Mouse (Mus musculus): ENCODE measurements at regions not wholly inside any gene's neighbourhood (a gene's known extent, or its start where the extent isn't known, plus 50 kb on each side); places are given as distances from the start of the nearest gene placed in this dataset.

- H3K27me3 ChIP-seq (ENCODE audit: control insufficient read depth, insufficient read depth, low read depth, low read length), result no peaks in the 10 kb centered on the region
- no peaks in the 10 kb centered on the region for H3K36me3 ChIP-seq (ENCODE audit: control insufficient read depth, insufficient read depth, low read length)
- H3K9me3 ChIP-seq (ENCODE audit: control insufficient read depth, low read length), result no peaks in the 10 kb centered on the region
- H3K27ac ChIP-seq (ENCODE audit: low read length), result no peak overlapping the region
- no peaks in the 10 kb centered on the region for H3K4me1 ChIP-seq (replicated peaks; ENCODE audit: control insufficient read depth, insufficient read depth, low read length)
- no peak overlapping the region for H3K9ac ChIP-seq (ENCODE audit: low read length)
- WGBS, result 52% methylated on average over 3 of the region's 3 CpGs
- ATAC-seq (ENCODE audit: low read depth), result no peak
- H3K4me3 ChIP-seq (ENCODE audit: low read length), result no peak overlapping the region
- H3K4me2 ChIP-seq (ENCODE audit: low read depth, low read length), result no peak overlapping the region
Measured at GRCm38 (mm10) chr1:169093602-169094354, 437.5 kb downstream of the Nuf2 start.

- H3K4me2 ChIP-seq (ENCODE audit: low read depth, low read length), result no peak overlapping the region
- H3K27ac ChIP-seq (ENCODE audit: low read length), result no peak overlapping the region
- no peaks in the 10 kb centered on the region for H3K36me3 ChIP-seq (ENCODE audit: control insufficient read depth, insufficient read depth, low read length)
- no peaks in the 10 kb centered on the region for H3K27me3 ChIP-seq (ENCODE audit: control insufficient read depth, insufficient read depth, low read depth, low read length)
- H3K9ac ChIP-seq (ENCODE audit: low read length), result no peak overlapping the region
- H3K4me3 ChIP-seq (ENCODE audit: low read length), result no peak overlapping the region
- no peaks in the 10 kb centered on the region for H3K4me1 ChIP-seq (replicated peaks; ENCODE audit: control insufficient read depth, insufficient read depth, low read length)
- no peaks in the 10 kb centered on the region for H3K9me3 ChIP-seq (ENCODE audit: control insufficient read depth, low read length)
- no peak for ATAC-seq (ENCODE audit: low read depth)
- WGBS, result 75% methylated on average over 3 of the region's 3 CpGs
Measured at GRCm38 (mm10) chr1:169086032-169086431, 445.2 kb downstream of the Nuf2 start.

GRCm38 (mm10) chr1:169080686-169081085 is 450.6 kb downstream of the Nuf2 start:
- no peak overlapping the region for H3K4me2 ChIP-seq (ENCODE audit: low read depth, low read length)
- no peaks in the 10 kb centered on the region for H3K36me3 ChIP-seq (ENCODE audit: control insufficient read depth, insufficient read depth, low read length)
- no peaks in the 10 kb centered on the region for H3K9me3 ChIP-seq (ENCODE audit: control insufficient read depth, low read length)
- no peak overlapping the region for H3K4me3 ChIP-seq (ENCODE audit: low read length)
- ATAC-seq (ENCODE audit: low read depth), result no peak
- H3K27me3 ChIP-seq (ENCODE audit: control insufficient read depth, insufficient read depth, low read depth, low read length), result no peaks in the 10 kb centered on the region
- H3K27ac ChIP-seq (ENCODE audit: low read length), result no peak overlapping the region
- H3K4me1 ChIP-seq (replicated peaks; ENCODE audit: control insufficient read depth, insufficient read depth, low read length), result no peaks in the 10 kb centered on the region
- 88% methylated on average over 1 of the region's 1 CpGs for WGBS
- H3K9ac ChIP-seq (ENCODE audit: low read length), result no peak overlapping the region

- 97% methylated on average over 5 of the region's 5 CpGs for WGBS
- no peak for ATAC-seq (ENCODE audit: low read depth)
- no peaks in the 10 kb centered on the region for H3K4me1 ChIP-seq (replicated peaks; ENCODE audit: control insufficient read depth, insufficient read depth, low read length)
- no peaks in the 10 kb centered on the region for H3K9me3 ChIP-seq (ENCODE audit: control insufficient read depth, low read length)
- no peak overlapping the region for H3K4me3 ChIP-seq (ENCODE audit: low read length)
- no peaks in the 10 kb centered on the region for H3K36me3 ChIP-seq (ENCODE audit: control insufficient read depth, insufficient read depth, low read length)
- H3K27me3 ChIP-seq (ENCODE audit: control insufficient read depth, insufficient read depth, low read depth, low read length), result no peaks in the 10 kb centered on the region
- H3K4me2 ChIP-seq (ENCODE audit: low read depth, low read length), result no peak overlapping the region
- H3K9ac ChIP-seq (ENCODE audit: low read length), result no peak overlapping the region
- no peak overlapping the region for H3K27ac ChIP-seq (ENCODE audit: low read length)
Measured at GRCm38 (mm10) chr1:169077228-169077627, 454.0 kb downstream of the Nuf2 start.

GRCm38 (mm10) chr1:169076006-169076405 is 455.3 kb downstream of the Nuf2 start:
- no peaks in the 10 kb centered on the region for H3K9me3 ChIP-seq (ENCODE audit: control insufficient read depth, low read length)
- no peaks in the 10 kb centered on the region for H3K4me1 ChIP-seq (replicated peaks; ENCODE audit: control insufficient read depth, insufficient read depth, low read length)
- H3K27ac ChIP-seq (ENCODE audit: low read length), result no peak overlapping the region
- H3K36me3 ChIP-seq (ENCODE audit: control insufficient read depth, insufficient read depth, low read length), result no peaks in the 10 kb centered on the region
- WGBS, result 34% methylated on average over 7 of the region's 7 CpGs
- H3K27me3 ChIP-seq (ENCODE audit: control insufficient read depth, insufficient read depth, low read depth, low read length), result no peaks in the 10 kb centered on the region
- ATAC-seq (ENCODE audit: low read depth), result no peak
- no peak overlapping the region for H3K9ac ChIP-seq (ENCODE audit: low read length)
- peak overlapping the region; percentile 22; the same call in 1 of the 2 replicates for H3K4me2 ChIP-seq (ENCODE audit: low read depth, low read length)
- H3K4me3 ChIP-seq (ENCODE audit: low read length), result no peak overlapping the region

- Histone ChIP-seq H3K4me3 (ENCODE audit: low read length) (no peak overlapping the region), H3K36me3 (ENCODE audit: control insufficient read depth, insufficient read depth, low read length) (no peaks in the 10 kb centered on the region), H3K27ac (ENCODE audit: low read length) (no peak overlapping the region), H3K9me3 (ENCODE audit: control insufficient read depth, low read length) (no peaks in the 10 kb centered on the region), H3K4me1 (replicated peaks; ENCODE audit: control insufficient read depth, insufficient read depth, low read length) (no peaks in the 10 kb centered on the region; the same call in 1 of the 2 replicates), H3K27me3 (ENCODE audit: control insufficient read depth, insufficient read depth, low read depth, low read length) (no peaks in the 10 kb centered on the region), H3K9ac (ENCODE audit: low read length) (no peak overlapping the region), H3K4me2 (ENCODE audit: low read depth, low read length) (no peak overlapping the region)
- WGBS, result 85% methylated on average over 4 of the region's 4 CpGs
- ATAC-seq (ENCODE audit: low read depth), result no peak
Measured at GRCm38 (mm10) chr1:169071366-169071765, 459.9 kb downstream of the Nuf2 start.

- H3K9ac ChIP-seq (ENCODE audit: low read length), result no peak overlapping the region
- 73% methylated on average over 3 of the region's 3 CpGs for WGBS
- H3K9me3 ChIP-seq (ENCODE audit: control insufficient read depth, low read length), result no peaks in the 10 kb centered on the region
- no peaks in the 10 kb centered on the region for H3K27me3 ChIP-seq (ENCODE audit: control insufficient read depth, insufficient read depth, low read depth, low read length)
- no peak overlapping the region for H3K4me3 ChIP-seq (ENCODE audit: low read length)
- H3K36me3 ChIP-seq (ENCODE audit: control insufficient read depth, insufficient read depth, low read length), result no peaks in the 10 kb centered on the region
- H3K27ac ChIP-seq (ENCODE audit: low read length), result no peak overlapping the region
- H3K4me1 ChIP-seq (replicated peaks; ENCODE audit: control insufficient read depth, insufficient read depth, low read length), result no peaks in the 10 kb centered on the region; the same call in 1 of the 2 replicates
- ATAC-seq (ENCODE audit: low read depth), result no peak
- H3K4me2 ChIP-seq (ENCODE audit: low read depth, low read length), result no peak overlapping the region
Measured at GRCm38 (mm10) chr1:169069647-169070046, 461.6 kb downstream of the Nuf2 start.

GRCm38 (mm10) chr1:169066795-169067194 is 464.5 kb downstream of the Nuf2 start:
- no peak overlapping the region for H3K9ac ChIP-seq (ENCODE audit: low read length)
- WGBS, result 23% methylated on average over 4 of the region's 4 CpGs
- H3K27me3 ChIP-seq (ENCODE audit: control insufficient read depth, insufficient read depth, low read depth, low read length), result no peaks in the 10 kb centered on the region
- no peaks in the 10 kb centered on the region for H3K9me3 ChIP-seq (ENCODE audit: control insufficient read depth, low read length)
- no peak for ATAC-seq (ENCODE audit: low read depth)
- H3K4me2 ChIP-seq (ENCODE audit: low read depth, low read length), result no peak overlapping the region
- no peak overlapping the region for H3K27ac ChIP-seq (ENCODE audit: low read length)
- H3K4me1 ChIP-seq (replicated peaks; ENCODE audit: control insufficient read depth, insufficient read depth, low read length), result no peaks in the 10 kb centered on the region; the same call in 1 of the 2 replicates
- no peaks in the 10 kb centered on the region for H3K36me3 ChIP-seq (ENCODE audit: control insufficient read depth, insufficient read depth, low read length)
- H3K4me3 ChIP-seq (ENCODE audit: low read length), result no peak overlapping the region

GRCm38 (mm10) chr1:169060627-169061026 is 470.6 kb downstream of the Nuf2 start:
- ATAC-seq (ENCODE audit: low read depth), result no peak
- Histone ChIP-seq H3K4me1 (replicated peaks; ENCODE audit: control insufficient read depth, insufficient read depth, low read length) (no peaks in the 10 kb centered on the region), H3K27ac (ENCODE audit: low read length) (no peak overlapping the region), H3K36me3 (ENCODE audit: control insufficient read depth, insufficient read depth, low read length) (no peaks in the 10 kb centered on the region), H3K4me3 (ENCODE audit: low read length) (no peak overlapping the region), H3K9ac (ENCODE audit: low read length) (no peak overlapping the region), H3K9me3 (ENCODE audit: control insufficient read depth, low read length) (no peaks in the 10 kb centered on the region), H3K4me2 (ENCODE audit: low read depth, low read length) (no peak overlapping the region), H3K27me3 (ENCODE audit: control insufficient read depth, insufficient read depth, low read depth, low read length) (no peaks in the 10 kb centered on the region)
- WGBS, result 79% methylated on average over 6 of the region's 6 CpGs

Measured in lung, embryonic 16.5 days (tissue).